Mouse (Mus musculus) hindbrain, embryonic 15.5 days (tissue): ENCODE results near the gene Rsf1. TPM values are rescaled to one million over a fixed set of nuclear protein-coding genes. Genes with fewer than 3 reads are reported as not detected.

Experiments used
- ATAC-seq: fragments of 200-750 bp; cut with Nextera tagmentation; 2 replicates; pipeline ENCODE4 v1.8.0; 2017; ENCODE audit warnings: low read depth, moderate number of reproducible peaks, moderate TSS enrichment; ENCODE audit not compliant: low FRiP score
- H3K27ac ChIP-seq: fragments of 300-500 bp; sonication (generic); replicated peaks from 2 replicates; pipeline ENCODE4 v1.5.1; 2015; ENCODE audit warnings: mild to moderate bottlenecking, inconsistent platforms
- H3K27me3 ChIP-seq: fragments of 300-500 bp; sonication (generic); 2 replicates; pipeline ENCODE4 v1.6.1; 2015; ENCODE audit warnings: control low read depth, inconsistent platforms
- H3K36me3 ChIP-seq: fragments of 300-500 bp; sonication (generic); 2 replicates; pipeline ENCODE4 v1.6.1; 2015; ENCODE audit warnings: control low read depth, inconsistent platforms
- H3K4me1 ChIP-seq: fragments of 300-500 bp; sonication (generic); replicated peaks from 2 replicates; pipeline ENCODE4 v1.6.1; 2015; ENCODE audit warnings: control low read depth, inconsistent platforms
- H3K4me2 ChIP-seq: fragments of 300-500 bp; sonication (generic); 2 replicates; pipeline ENCODE4 v1.6.1; 2015; ENCODE audit warnings: moderate library complexity, mild to moderate bottlenecking, inconsistent platforms
- H3K4me3 ChIP-seq: fragments of 300-500 bp; sonication (generic); 2 replicates; pipeline ENCODE4 v1.5.1; 2015; ENCODE audit warnings: mild to moderate bottlenecking, inconsistent platforms
- H3K9ac ChIP-seq: fragments of 300-500 bp; sonication (generic); 2 replicates; pipeline ENCODE4 v1.6.1; 2015; ENCODE audit warnings: inconsistent platforms
- H3K9me3 ChIP-seq: fragments of 300-500 bp; sonication (generic); 2 replicates; pipeline ENCODE4 v1.6.1; 2016; ENCODE audit warnings: control low read depth, inconsistent platforms
- WGBS: fragments of 180-500 bp; shearing (Covaris S2); methylation state at CpG from one replicate; pipeline ENCODE4 v1.1.7; 2015; 5-methylcytosine and 5-hydroxymethylcytosine counted together
- polyA plus RNA-seq: library from polyadenylated mRNA; unstranded; fragments of >200 nt; fragmentation: Nextera tagmentation; extraction: Ambion mirVana; gene quantifications from 2 replicates; pipeline ENCODE4 v1.2.1, GENCODE M21; 2015

Gene Rsf1
- polyA plus RNA-seq, 1 experiment from 2014 or later: 24.1 TPM

DNA sequence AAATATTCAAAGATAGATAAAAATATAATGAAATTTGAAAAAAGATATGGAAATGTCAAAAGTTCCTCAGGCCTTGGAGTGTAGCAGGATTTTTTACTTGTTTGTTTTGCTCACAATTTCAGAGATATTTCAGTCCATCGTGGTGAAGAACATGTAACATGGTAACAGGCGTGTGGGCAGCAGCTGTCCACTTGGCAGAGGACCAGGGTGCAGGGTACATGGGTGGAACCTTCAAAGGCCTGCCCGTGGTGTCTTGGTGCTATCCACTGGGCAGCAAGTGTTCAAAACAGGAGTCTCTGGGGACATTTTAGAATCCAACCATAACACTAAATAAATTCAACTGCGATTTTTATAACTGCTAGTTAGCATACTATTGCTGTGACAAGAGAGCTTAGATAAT, 127.4 kb downstream of the Rsf1 start:
- 80% methylated on average over 4 of the region's 4 CpGs for WGBS
- no peaks in the 10 kb centered on the region for H3K27me3 ChIP-seq
- H3K27ac ChIP-seq: no peak overlapping the region
- no peaks in the 10 kb centered on the region for H3K9me3 ChIP-seq
- ATAC-seq: no peak
- no peak overlapping the region for H3K9ac ChIP-seq
- no peak overlapping the region for H3K4me3 ChIP-seq
- no peak overlapping the region for H3K4me2 ChIP-seq
- H3K36me3 ChIP-seq: peaks cover 10% of the 10 kb centered on the region; the same call in 1 of the 2 replicates
- H3K4me1 ChIP-seq: 0 out of 2 replicates have a peak, but pooled peaks cover 3% of the 10 kb centered on the region

DNA sequence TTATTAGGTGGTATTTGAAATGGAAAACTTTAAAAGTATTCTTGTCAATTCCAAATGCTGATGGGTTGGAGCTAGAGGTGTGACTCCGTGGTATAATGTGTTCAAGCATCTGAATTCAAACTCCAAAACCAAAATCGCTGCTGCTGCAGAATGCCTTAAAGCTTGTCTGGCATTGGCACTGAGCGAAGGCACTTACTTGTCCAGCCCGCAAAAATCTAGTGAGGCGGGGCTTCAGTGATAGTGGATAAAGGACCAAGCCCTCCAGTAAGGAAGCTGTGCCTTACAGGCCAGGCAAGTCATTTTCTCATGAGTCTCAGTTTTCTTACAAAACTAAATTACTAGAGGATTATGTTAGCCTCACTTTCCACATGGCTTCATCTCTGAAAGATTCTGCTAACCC, 128.1 kb downstream of the Rsf1 start:
- H3K9me3 ChIP-seq: no peaks in the 10 kb centered on the region
- no peaks in the 10 kb centered on the region for H3K27me3 ChIP-seq
- H3K36me3 ChIP-seq: peaks cover 16% of the 10 kb centered on the region
- no peak overlapping the region for H3K27ac ChIP-seq
- WGBS: 90% methylated on average over 5 of the region's 5 CpGs
- H3K4me2 ChIP-seq: no peak overlapping the region
- H3K9ac ChIP-seq: no peak overlapping the region
- ATAC-seq: no peak
- H3K4me3 ChIP-seq: no peak overlapping the region
- 0 out of 2 replicates have a peak, but pooled peaks cover 3% of the 10 kb centered on the region for H3K4me1 ChIP-seq

DNA sequence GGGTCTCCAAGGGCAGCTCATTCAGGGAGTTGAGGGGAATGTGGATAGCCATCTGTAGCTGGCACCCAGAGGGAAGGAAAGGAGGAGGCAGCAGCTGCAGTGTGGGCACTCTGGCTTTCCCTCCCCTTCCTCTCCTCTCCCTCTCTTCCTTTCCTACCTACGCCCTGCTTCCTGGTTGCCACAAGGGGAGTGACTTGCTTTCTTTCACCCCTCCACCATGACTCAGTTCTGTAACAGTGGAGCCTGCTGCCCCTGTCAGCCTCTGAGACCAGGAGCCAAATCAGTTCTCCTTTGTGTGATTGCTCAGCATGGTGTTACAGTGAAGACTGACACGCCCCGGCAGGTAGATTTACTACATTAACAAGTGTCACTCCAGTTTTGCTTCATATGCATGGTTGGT, 129.5 kb downstream of the Rsf1 start:
- ATAC-seq: no peak
- Histone ChIP-seq H3K9ac (no peak overlapping the region), H3K36me3 (peaks cover 25% of the 10 kb centered on the region)

DNA sequence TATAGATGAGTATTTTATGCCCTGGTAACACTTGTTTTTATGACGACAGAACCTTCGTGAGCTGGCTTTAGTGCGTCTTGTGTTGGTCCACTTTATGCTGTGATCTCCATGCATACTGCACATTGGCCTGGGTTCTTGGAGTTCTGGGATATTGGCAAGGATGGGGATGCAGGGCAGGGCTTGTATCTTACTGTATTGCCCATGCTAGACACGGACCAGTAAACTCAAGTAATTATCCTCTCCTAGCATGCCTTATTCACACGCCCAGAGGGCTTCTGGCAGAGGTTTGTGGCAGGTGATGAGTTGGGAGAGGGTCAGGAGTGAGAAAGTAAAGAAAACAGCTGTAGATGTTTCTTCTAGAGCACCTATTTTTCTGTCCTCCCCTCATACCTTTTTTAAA, 135.0 kb downstream of the Rsf1 start:
- no peak for ATAC-seq
- no peaks in the 10 kb centered on the region for H3K4me1 ChIP-seq
- peaks cover 62% of the 10 kb centered on the region for H3K36me3 ChIP-seq
- no peaks in the 10 kb centered on the region for H3K27me3 ChIP-seq
- H3K9me3 ChIP-seq: no peaks in the 10 kb centered on the region
- H3K27ac ChIP-seq: no peak overlapping the region
- 95% methylated on average over 5 of the region's 5 CpGs for WGBS
- no peak overlapping the region for H3K4me2 ChIP-seq
- H3K4me3 ChIP-seq: no peak overlapping the region
- no peak overlapping the region for H3K9ac ChIP-seq

More for the DNA sequence above, 129.5 kb downstream of the Rsf1 start:
- 89% methylated on average over 3 of the region's 3 CpGs for WGBS
- no peak overlapping the region for H3K27ac ChIP-seq
- H3K9me3 ChIP-seq: no peaks in the 10 kb centered on the region
- no peaks in the 10 kb centered on the region for H3K27me3 ChIP-seq
- no peak overlapping the region for H3K4me3 ChIP-seq
- H3K4me1 ChIP-seq: 0 out of 2 replicates have a peak, but pooled peaks cover 3% of the 10 kb centered on the region
- H3K4me2 ChIP-seq: no peak overlapping the region

DNA sequence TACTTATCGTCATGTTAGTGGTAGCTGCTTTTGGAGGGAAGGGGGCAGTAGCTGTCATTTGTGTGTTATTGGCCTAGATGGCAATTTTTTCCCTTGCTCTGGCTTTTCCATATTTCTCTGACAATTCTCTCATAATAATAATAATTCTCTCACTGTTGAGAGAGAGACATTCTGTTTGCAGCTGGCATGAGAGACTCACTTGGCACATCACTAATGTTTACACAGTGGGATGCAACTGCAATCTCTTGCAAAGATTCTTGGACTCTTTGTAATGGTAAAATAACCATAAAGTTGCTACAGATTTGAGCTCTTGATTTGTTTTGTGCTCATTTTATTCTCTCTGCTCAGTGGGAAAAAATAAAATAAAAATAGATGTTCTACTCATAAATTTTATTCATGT, 137.6 kb downstream of the Rsf1 start:
- Histone ChIP-seq H3K9me3 (no peaks in the 10 kb centered on the region), H3K27ac (no peak overlapping the region), H3K4me1 (no peaks in the 10 kb centered on the region), H3K4me3 (no peak overlapping the region), H3K4me2 (no peak overlapping the region), H3K9ac (no peak overlapping the region), H3K36me3 (peaks cover 68% of the 10 kb centered on the region), H3K27me3 (no peaks in the 10 kb centered on the region)
- 95% methylated on average over 1 of the region's 1 CpGs for WGBS
- no peak for ATAC-seq

DNA sequence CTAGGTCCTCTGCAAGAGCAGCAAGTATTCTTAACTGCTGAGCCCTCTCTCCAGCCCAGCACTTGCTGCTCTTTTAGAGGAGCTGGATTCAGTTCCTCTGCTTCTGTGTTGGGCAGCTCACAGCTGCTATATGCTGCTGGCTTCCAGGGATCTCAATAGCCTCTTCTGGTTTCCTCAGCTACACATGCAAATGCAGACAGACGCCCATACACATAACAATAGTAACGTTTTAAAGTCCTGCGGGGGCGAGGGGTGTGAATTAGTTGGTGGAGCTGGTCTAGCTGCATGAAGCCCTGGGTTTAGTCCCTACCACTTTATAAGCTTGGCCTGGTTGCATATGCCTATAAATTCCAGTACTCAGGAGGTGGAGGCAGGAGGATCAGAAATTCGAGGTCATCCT, 139.4 kb downstream of the Rsf1 start:
- Histone ChIP-seq H3K36me3 (peaks cover 59% of the 10 kb centered on the region), H3K4me1 (no peaks in the 10 kb centered on the region), H3K9ac (no peak overlapping the region), H3K27me3 (no peaks in the 10 kb centered on the region), H3K4me2 (no peak overlapping the region), H3K4me3 (no peak overlapping the region), H3K9me3 (no peaks in the 10 kb centered on the region), H3K27ac (no peak overlapping the region)
- 64% methylated on average over 5 of the region's 5 CpGs for WGBS
- no peak for ATAC-seq

DNA sequence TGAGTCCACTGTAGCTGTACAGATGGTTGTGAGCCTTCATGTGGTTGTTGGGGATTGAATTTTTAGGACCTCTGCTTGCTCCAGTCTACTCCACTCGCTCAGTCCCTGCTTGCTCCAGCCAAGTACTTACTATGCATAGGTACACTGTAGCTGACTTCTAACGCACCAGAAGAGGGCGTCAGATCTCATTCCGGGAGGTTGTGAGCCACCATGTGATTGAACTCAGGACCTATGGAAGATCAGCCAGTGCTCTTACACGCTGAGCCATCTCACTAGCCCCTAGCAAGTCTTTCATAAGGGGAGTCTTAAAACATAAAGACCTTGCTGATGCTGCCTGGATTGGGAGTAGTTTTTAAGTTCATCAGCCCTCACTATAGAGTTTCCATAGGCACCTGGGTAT, 140.4 kb downstream of the Rsf1 start:
- Histone ChIP-seq H3K27me3 (no peaks in the 10 kb centered on the region), H3K9ac (no peak overlapping the region), H3K4me1 (no peaks in the 10 kb centered on the region), H3K4me2 (no peak overlapping the region), H3K4me3 (no peak overlapping the region), H3K27ac (no peak overlapping the region), H3K36me3 (peaks cover 49% of the 10 kb centered on the region), H3K9me3 (no peaks in the 10 kb centered on the region)
- ATAC-seq: no peak
- WGBS: 87% methylated on average over 5 of the region's 5 CpGs

DNA sequence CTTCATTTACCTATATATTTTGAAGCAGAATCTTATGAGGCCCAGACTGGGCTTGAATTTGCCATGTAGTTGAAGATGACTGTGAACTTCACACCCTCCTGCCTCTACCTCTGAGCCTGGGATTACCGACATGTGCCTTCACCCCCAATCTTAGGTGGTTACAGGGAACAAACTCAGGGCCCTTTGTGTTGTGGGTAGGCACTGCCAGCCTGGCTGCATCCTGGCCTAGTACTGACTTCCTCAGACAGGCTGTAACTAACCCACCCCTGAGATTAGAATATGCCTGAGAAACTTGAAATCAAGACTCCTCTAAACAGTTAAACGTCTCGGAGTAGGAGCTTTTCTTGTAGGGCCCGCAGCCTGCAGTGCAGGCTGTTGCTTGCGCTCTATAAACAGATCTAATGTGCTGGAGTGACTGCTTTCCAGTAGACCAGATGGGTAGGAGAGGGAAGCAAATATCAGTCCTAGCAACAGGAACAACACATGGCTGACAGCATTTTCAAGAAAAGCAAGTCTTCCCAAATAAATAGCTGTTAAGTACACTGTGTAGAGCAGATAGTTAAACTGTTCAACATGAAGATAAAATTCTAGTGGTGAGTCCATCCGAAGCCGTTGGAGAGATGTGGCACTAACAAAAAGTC, 142.7 kb downstream of the Rsf1 start:
- H3K27me3 ChIP-seq: no peaks in the 10 kb centered on the region
- H3K4me1 ChIP-seq: no peaks in the 10 kb centered on the region
- no peak overlapping the region for H3K27ac ChIP-seq
- peaks cover 34% of the 10 kb centered on the region for H3K36me3 ChIP-seq
- H3K9ac ChIP-seq: no peak overlapping the region
- no peak overlapping the region for H3K4me3 ChIP-seq
- no peak overlapping the region for H3K4me2 ChIP-seq
- no peaks in the 10 kb centered on the region for H3K9me3 ChIP-seq
- ATAC-seq: no peak
- WGBS: 91% methylated on average over 7 of the region's 7 CpGs

DNA sequence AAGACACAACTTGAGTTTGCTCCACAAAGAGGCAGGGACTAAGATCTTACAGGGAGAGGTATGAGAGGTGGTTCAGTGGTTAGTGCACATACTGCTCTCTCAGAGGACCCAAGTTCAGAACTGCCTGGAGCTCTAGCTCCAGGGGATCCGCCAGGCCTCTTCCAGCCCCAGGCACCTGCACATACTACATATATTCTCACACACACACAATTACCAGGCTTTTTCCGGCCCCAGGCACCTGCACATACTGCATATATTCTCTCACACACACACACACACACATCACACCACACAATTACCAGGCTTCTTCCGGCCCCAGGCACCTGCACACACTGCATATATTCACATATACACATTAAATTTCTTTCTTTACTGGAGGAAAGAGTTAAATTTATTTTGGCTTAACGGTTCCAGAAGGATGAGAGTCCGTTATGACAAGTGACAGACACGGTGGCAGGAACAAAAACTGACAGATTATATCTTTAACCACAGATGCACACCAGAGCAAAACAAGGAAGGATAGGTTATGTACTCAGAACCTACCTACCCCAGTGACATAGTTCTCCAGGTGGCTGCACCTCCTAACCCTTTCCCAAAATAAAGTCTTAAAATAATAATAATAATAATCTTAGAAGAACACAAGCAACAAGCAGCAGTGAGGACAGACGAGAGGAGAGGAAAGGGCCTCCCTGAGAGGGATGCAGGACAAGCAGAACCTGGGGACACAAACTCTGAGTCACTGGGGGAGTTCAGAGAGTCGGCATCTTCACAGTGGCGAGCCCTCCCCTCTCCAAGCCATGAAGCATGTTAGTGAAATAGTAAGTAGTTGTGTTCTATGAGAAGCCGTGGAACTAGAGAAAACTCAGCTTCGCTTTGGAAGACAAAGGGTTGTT, 144.2 kb downstream of the Rsf1 start:
- Histone ChIP-seq H3K4me3 (no peak overlapping the region), H3K9ac (no peak overlapping the region), H3K4me1 (peaks cover 4% of the 10 kb centered on the region), H3K27me3 (no peaks in the 10 kb centered on the region), H3K27ac (no peak overlapping the region), H3K9me3 (no peaks in the 10 kb centered on the region), H3K36me3 (peaks cover 27% of the 10 kb centered on the region), H3K4me2 (no peak overlapping the region)
- ATAC-seq: no peak
- 85% methylated on average over 11 of the region's 11 CpGs for WGBS

DNA sequence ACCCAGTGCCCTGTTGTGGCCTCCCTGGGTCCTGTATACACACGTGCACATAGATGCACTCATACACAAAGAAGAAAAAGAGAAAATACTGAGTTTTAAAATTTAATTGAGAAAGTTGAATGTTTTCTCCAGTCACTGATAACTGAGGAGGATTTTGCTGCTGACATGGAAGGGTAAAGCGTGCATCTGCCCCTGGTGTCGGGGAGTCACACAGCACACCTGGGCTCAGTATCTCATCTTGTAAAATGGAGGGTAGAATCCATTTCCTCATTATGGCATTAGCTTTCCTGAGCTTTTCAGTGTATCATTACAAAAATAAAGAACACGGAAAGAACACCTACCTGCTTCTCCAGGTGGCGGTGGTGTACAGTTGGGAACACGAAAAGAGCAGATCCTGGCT, 145.7 kb downstream of the Rsf1 start:
- Histone ChIP-seq H3K9me3 (no peaks in the 10 kb centered on the region), H3K27ac (no peak overlapping the region), H3K36me3 (peaks cover 14% of the 10 kb centered on the region; the same call in 1 of the 2 replicates), H3K4me1 (peaks cover 8% of the 10 kb centered on the region), H3K4me3 (no peak overlapping the region), H3K27me3 (no peaks in the 10 kb centered on the region), H3K9ac (no peak overlapping the region), H3K4me2 (no peak overlapping the region)
- ATAC-seq: no peak
- WGBS: 93% methylated on average over 6 of the region's 6 CpGs

DNA sequence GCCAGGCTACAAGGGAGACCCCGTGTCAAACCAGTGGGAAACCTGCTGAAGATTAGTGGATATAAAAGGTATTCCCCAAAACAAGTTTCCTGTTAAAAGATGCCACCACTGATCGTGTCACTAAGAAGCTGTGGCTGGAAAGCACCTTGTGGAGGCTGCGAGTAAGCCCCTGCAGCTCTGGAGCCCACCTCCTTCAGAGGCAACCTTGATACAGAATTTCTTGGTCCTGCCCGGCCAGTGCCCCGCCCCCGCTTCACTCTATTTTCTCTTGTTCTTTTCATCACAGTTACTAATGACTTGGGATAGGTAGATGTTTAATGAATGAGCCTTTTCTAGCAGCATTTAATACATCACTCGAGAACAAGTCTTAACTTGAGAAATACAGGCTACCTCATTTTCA, 146.4 kb downstream of the Rsf1 start:
- Histone ChIP-seq H3K27ac (no peak overlapping the region), H3K4me2 (no peak overlapping the region), H3K27me3 (no peaks in the 10 kb centered on the region), H3K4me3 (no peak overlapping the region), H3K4me1 (peaks cover 8% of the 10 kb centered on the region), H3K9me3 (no peaks in the 10 kb centered on the region), H3K36me3 (0 out of 2 replicates have a peak, but pooled peaks cover 9% of the 10 kb centered on the region), H3K9ac (no peak overlapping the region)
- ATAC-seq: no peak
- 82% methylated on average over 7 of the region's 7 CpGs for WGBS

DNA sequence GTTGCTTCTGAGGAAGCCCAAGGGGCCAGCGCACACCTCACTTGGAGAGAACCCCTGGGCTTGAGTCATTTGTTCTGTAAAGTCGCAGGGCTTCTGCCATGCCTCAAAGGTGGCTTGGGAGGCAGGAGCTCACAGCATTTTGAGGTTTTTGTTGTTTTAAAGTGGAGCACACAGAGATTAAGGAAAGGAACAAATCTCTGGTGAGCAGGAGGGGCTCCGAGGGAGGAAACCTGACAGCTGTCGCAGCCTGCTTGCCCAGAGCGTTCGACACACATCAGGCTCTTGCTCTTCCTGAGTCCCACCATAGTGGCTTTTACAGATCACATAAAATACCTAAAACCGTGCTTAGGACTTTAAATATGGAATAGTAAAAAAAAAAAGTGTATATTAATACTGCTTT, 147.1 kb downstream of the Rsf1 start:
- Histone ChIP-seq H3K36me3 (0 out of 2 replicates have a peak, but pooled peaks cover 8% of the 10 kb centered on the region), H3K27ac (no peak overlapping the region), H3K4me3 (no peak overlapping the region), H3K9me3 (no peaks in the 10 kb centered on the region), H3K4me1 (peaks cover 8% of the 10 kb centered on the region), H3K9ac (no peak overlapping the region), H3K27me3 (no peaks in the 10 kb centered on the region), H3K4me2 (no peak overlapping the region)
- WGBS: 76% methylated on average over 7 of the region's 7 CpGs
- ATAC-seq: no peak
